Mouse (Mus musculus): ENCODE measurements around the gene Cisd3.
"Not testable (repeated sequence)": the region's sequence is repeated elsewhere in the genome, so short reads cannot be mapped to it uniquely, and the experiment has no call there.

Cisd3 gene

GRCm38 (mm10) chr11:97685613-97686321, at the start of gene Cisd3:
Gene Cisd3 (plus strand): TSS chr11:97685826.
- peak; percentile 71 to 81 for DNase-seq (ENCODE audit: low spot score in 2 of 2)

GRCm38 (mm10) chr11:97641668-97642067, 44.0 kb upstream of the Cisd3 start:
- peak in 1 of 2 experiments; percentile 61 for DNase-seq (ENCODE audit: low spot score in 2 of 2)

GRCm38 (mm10) chr11:97642746-97643145, 42.9 kb upstream of the Cisd3 start:
- DNase-seq (ENCODE audit: low spot score in 2 of 2): no peak

- no peak for DNase-seq (ENCODE audit: low spot score in 2 of 2)
Observed at GRCm38 (mm10) chr11:97643380-97644055, 42.1 kb upstream of the Cisd3 start.

GRCm38 (mm10) chr11:97644834-97645233, 40.8 kb upstream of the Cisd3 start:
- DNase-seq (ENCODE audit: low spot score in 2 of 2): no peak

- DNase-seq (ENCODE audit: low spot score in 2 of 2): not testable (repeated sequence)
Observed at GRCm38 (mm10) chr11:97648541-97648940, 37.1 kb upstream of the Cisd3 start.

GRCm38 (mm10) chr11:97650341-97650740, 35.3 kb upstream of the Cisd3 start:
- no peak for DNase-seq (ENCODE audit: low spot score in 2 of 2)

- DNase-seq (ENCODE audit: low spot score in 2 of 2): not testable (repeated sequence)
Observed at GRCm38 (mm10) chr11:97653376-97653775, 32.2 kb upstream of the Cisd3 start.

GRCm38 (mm10) chr11:97654210-97654609, 31.4 kb upstream of the Cisd3 start:
- no peak for DNase-seq (ENCODE audit: low spot score in 2 of 2)

- DNase-seq (ENCODE audit: low spot score in 2 of 2): no peak
Observed at GRCm38 (mm10) chr11:97656269-97656971, 29.2 kb upstream of the Cisd3 start.

GRCm38 (mm10) chr11:97657184-97657945, 28.3 kb upstream of the Cisd3 start:
- DNase-seq (ENCODE audit: low spot score in 2 of 2): no peak

GRCm38 (mm10) chr11:97657967-97658366, 27.7 kb upstream of the Cisd3 start:
- not testable (repeated sequence) for DNase-seq (ENCODE audit: low spot score in 2 of 2)

GRCm38 (mm10) chr11:97658751-97659266, 26.8 kb upstream of the Cisd3 start:
- no peak for DNase-seq (ENCODE audit: low spot score in 2 of 2)

- no peak for DNase-seq (ENCODE audit: low spot score in 2 of 2)
Observed at GRCm38 (mm10) chr11:97659267-97659989, 26.2 kb upstream of the Cisd3 start.

- peak in 1 of 2 experiments; percentile 68 for DNase-seq (ENCODE audit: low spot score in 2 of 2)
Observed at GRCm38 (mm10) chr11:97659990-97660714, 25.5 kb upstream of the Cisd3 start.

GRCm38 (mm10) chr11:97660734-97661647, 24.6 kb upstream of the Cisd3 start:
- no peak for DNase-seq (ENCODE audit: low spot score in 2 of 2)

GRCm38 (mm10) chr11:97661648-97662133, 23.9 kb upstream of the Cisd3 start:
- DNase-seq (ENCODE audit: low spot score in 2 of 2): no peak

- no peak for DNase-seq (ENCODE audit: low spot score in 2 of 2)
Observed at GRCm38 (mm10) chr11:97662207-97662892, 23.3 kb upstream of the Cisd3 start.
